Mouse (Mus musculus) brain, adult 2 months (tissue): ENCODE measurements at regions not wholly inside any gene's neighbourhood (a gene's known extent, or its start where the extent isn't known, plus 50 kb on each side); places are given as distances from the start of the nearest gene placed in this dataset.
"Not testable (repeated sequence)": the region's sequence is repeated elsewhere in the genome, so short reads cannot be mapped to it uniquely, and the experiment has no call there.

Experiments
- DNase-seq: peaks from one replicate; pipeline ENCODE4 v3.0.0; 2011; ENCODE audit warnings: low read depth, low spot score

DNA sequence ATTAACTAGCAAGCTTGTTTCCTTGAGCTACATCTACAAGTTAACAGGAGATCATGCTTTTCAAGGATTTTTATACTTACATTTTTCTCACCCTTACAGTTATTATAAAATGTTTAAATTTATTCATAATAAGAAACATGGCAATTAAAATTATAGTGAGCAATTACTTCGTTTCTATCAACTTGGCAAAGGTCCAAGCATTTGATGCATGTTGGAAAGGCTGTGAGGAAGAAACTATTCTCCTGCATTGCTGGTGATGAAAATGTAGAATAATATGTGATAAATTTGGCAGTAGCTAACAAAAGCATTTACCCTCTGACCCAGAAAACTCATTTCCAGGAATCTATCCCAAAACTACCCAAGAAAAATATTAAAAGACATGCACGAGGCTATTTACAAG is 114.8 kb upstream of the Vrk2 start:
- DNase-seq = no peak

GRCm38 (mm10) chr11:26683850-26684249 is 90.1 kb upstream of the Vrk2 start:
- DNase-seq = no peak

DNA sequence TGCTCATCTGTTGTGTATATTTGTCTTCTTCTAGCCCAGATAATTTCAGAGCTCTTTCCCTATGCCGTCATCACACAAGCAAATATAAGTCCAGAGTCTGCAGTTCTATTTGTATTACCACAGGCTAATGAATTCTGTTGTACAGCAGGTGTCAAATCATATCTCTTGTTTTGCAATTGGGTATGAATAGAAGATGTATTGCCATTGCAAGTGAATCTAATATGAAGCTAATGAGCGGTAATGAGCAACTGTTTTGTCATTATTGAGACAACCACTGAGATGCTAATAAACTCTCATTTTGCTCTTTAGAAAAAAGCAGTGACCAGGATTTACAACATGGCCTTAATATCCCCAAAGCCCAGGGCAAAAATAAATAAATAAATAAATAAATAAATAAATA is 73.5 kb upstream of the Vrk2 start:
- DNase-seq = no peak

- DNase-seq = no peak
These were observed 67.1 kb upstream of the Vrk2 start for GRCm38 (mm10) chr11:26660878-26661277.

- not testable (repeated sequence) for DNase-seq
These were observed 55.4 kb upstream of the Vrk2 start for GRCm38 (mm10) chr11:26649165-26649564.
